Mouse (Mus musculus) MEL (cell line): Measurements from ENCODE around the gene Gm49325.

Experiments used
- ELF1 ChIP-seq: IDR thresholded peaks from 2 replicates; pipeline ENCODE4 v1.6.1; 2014; ENCODE audit warnings: low read depth, mild to moderate bottlenecking, inconsistent platforms, low read length, improper control_type of control experiment, moderate library complexity
- MAZ ChIP-seq: IDR thresholded peaks from 2 replicates; pipeline ENCODE4 v1.6.1; 2012; ENCODE audit warnings: low read depth, mild to moderate bottlenecking, inconsistent platforms, low read length, improper control_type of control experiment
- RAD21 ChIP-seq: IDR thresholded peaks from 2 replicates; pipeline ENCODE4 v1.6.1; 2011; ENCODE audit warnings: mild to moderate bottlenecking, low read depth, low read length, improper control_type of control experiment

- TF ChIP-seq MAZ (no peak), RAD21 (no peak), ELF1 (no peak)
Measured at GRCm38 (mm10) chr10:77624570-77624995, 18.6 kb downstream of the Gm49325 start.
